Mouse (Mus musculus) kidney, embryonic 16.5 days (tissue): ENCODE measurements around the gene Mpzl3. TPM values are rescaled to one million over a fixed set of nuclear protein-coding genes. Genes with fewer than 3 reads are reported as not detected.
A peak's percentile ranks its signal among the peaks of the same experiment; 100 is the strongest.

Experiments used
- ATAC-seq: fragments of 200-750 bp; cut with Nextera tagmentation; 2 replicates; pipeline ENCODE4 v1.8.0; 2017; ENCODE audit warnings: moderate TSS enrichment; ENCODE audit not compliant: low FRiP score, low TSS enrichment
- H3K27ac ChIP-seq: fragments of 300-500 bp; sonication (generic); 2 replicates; pipeline ENCODE4 v1.5.1; 2014; ENCODE audit warnings: low read length
- H3K27me3 ChIP-seq: fragments of 300-500 bp; sonication (generic); 2 replicates; pipeline ENCODE4 v1.6.1; 2014; ENCODE audit warnings: low read length, control low read depth, mixed read lengths; ENCODE audit not compliant: insufficient read depth
- H3K36me3 ChIP-seq: fragments of 300-500 bp; sonication (generic); 2 replicates; pipeline ENCODE4 v1.6.1; 2014; ENCODE audit warnings: low read length, control low read depth, mixed read lengths; ENCODE audit not compliant: insufficient read depth
- H3K4me1 ChIP-seq: fragments of 300-500 bp; sonication (generic); 2 replicates; pipeline ENCODE4 v1.6.1; 2014; ENCODE audit warnings: low read length, control low read depth, mixed read lengths; ENCODE audit not compliant: insufficient read depth
- H3K4me2 ChIP-seq: fragments of 300-500 bp; sonication (generic); replicated peaks from 2 replicates; pipeline ENCODE4 v1.6.1; 2014; ENCODE audit warnings: low read depth, low read length
- H3K4me3 ChIP-seq: fragments of 300-500 bp; sonication (generic); 2 replicates; pipeline ENCODE4 v1.5.1; 2014; ENCODE audit warnings: mild to moderate bottlenecking, low read length
- H3K9ac ChIP-seq: fragments of 300-500 bp; sonication (generic); replicated peaks from 2 replicates; pipeline ENCODE4 v1.6.1; 2014; ENCODE audit warnings: low read length
- H3K9me3 ChIP-seq: fragments of 300-500 bp; sonication (generic); 2 replicates; pipeline ENCODE4 v1.6.1; 2016; ENCODE audit warnings: low read length, control low read depth
- WGBS: fragments of 180-500 bp; shearing (Covaris S2); extraction: QIAGEN DNeasy Blood & Tissue Kit; methylation state at CpG from one replicate; pipeline ENCODE4 v1.1.7; 2014; 5-methylcytosine and 5-hydroxymethylcytosine counted together
- polyA plus RNA-seq: library from polyadenylated mRNA; unstranded; fragments of >200 nt; fragmentation: Nextera tagmentation; extraction: Ambion mirVana; gene quantifications from 2 replicates; pipeline ENCODE4 v1.2.1, GENCODE M21; 2015

Mpzl3 gene
- polyA plus RNA-seq, 1 experiment from 2014 or later, result 3.7 TPM

GRCm38 (mm10) chr9:45116819-45117218 is 61.8 kb downstream of the Mpzl3 start:
- no peak overlapping the region for H3K27ac ChIP-seq
- no peak overlapping the region for H3K9ac ChIP-seq
- no peak overlapping the region for H3K4me3 ChIP-seq
- H3K4me2 ChIP-seq, result no peak overlapping the region
- H3K9me3 ChIP-seq, result no peaks in the 10 kb centered on the region
- H3K27me3 ChIP-seq, result peaks cover 3% of the 10 kb centered on the region; the same call in 1 of the 2 replicates
- peaks cover 10% of the 10 kb centered on the region for H3K4me1 ChIP-seq
- no peak for ATAC-seq
- 63% methylated on average over 9 of the region's 9 CpGs for WGBS
- no peaks in the 10 kb centered on the region for H3K36me3 ChIP-seq

DNA sequence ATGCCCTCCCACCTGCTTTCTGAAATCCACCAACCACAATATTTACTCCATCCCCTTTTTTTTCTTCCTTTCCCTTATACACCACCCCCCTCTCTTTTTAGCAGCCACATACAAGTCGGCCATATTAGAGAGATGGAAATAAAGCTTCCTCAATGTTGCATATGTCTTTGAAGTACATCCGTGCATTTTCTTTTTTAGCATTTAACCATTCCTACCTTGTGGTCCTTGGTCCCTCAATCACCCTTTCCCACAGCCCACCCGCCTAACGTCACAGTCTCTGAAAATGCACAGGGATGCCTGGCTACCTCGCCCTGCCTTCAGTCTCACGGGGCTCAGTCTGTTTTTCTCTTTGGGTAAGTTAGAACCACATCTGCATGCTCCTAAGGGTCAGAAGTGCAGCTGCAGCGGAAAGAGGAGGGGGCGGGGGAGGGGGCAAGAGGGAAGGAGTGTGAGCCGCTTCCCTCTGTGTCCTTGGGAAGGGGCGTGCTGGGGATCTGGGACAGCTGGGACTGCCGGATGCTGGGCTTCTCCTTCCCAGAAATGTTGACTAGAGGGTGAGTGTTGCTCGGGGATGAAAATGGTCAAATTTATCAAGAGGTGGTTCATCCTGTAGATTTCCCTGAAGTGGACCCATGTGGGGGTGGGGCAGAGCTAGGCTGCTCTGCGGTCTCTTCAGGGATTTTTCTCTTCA is 62.9 kb downstream of the Mpzl3 start, which contains the start of gene Scn2b:
TSS of gene Scn2b (plus strand) at position 42 of the 691 bp plus-strand sequence.
- Histone ChIP-seq H3K4me3 (peak within 1 kb of the TSS; percentile 65), H3K9me3 (no peaks in the 10 kb centered on the region), H3K4me1 (peaks cover 16% of the 10 kb centered on the region), H3K27ac (peak within 1 kb of the TSS; percentile 77), H3K4me2 (peak within 1 kb of the TSS; percentile 63), H3K27me3 (peaks cover 3% of the 10 kb centered on the region; the same call in 1 of the 2 replicates), H3K9ac (peak within 1 kb of the TSS; percentile 78), H3K36me3 (no peaks in the 10 kb centered on the region)
- peak; percentile 30; the same call in 1 of the 2 replicates for ATAC-seq
- WGBS, result 2% methylated on average over 13 of the region's 13 CpGs

DNA sequence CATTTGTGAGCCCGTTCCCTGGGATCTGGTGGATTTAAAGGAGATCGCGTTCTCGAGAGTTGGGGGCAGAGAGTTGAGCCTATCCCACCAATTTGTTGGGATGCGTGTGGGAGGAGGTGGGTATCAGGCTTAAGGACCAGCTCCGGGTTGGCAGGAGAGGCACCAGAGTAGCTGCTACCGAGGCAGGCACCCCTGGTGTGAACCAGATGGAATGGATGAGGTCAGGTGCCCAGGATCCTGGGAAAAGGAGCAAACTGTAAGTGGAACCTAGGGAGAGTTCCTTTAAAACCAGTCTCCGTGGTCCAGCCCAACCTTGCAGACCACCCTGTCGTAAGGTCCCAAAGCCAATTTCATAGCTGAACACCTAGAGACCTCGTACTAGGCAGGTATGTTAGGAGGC is 63.6 kb downstream of the Mpzl3 start:
- Histone ChIP-seq H3K27me3 (peaks cover 3% of the 10 kb centered on the region; the same call in 1 of the 2 replicates), H3K4me1 (peaks cover 16% of the 10 kb centered on the region), H3K27ac (no peak overlapping the region), H3K4me3 (peak overlapping the region; percentile 65), H3K4me2 (peak overlapping the region; percentile 63), H3K36me3 (no peaks in the 10 kb centered on the region), H3K9ac (peak overlapping the region; percentile 78), H3K9me3 (no peaks in the 10 kb centered on the region)
- no peak for ATAC-seq
- 20% methylated on average over 10 of the region's 10 CpGs for WGBS

DNA sequence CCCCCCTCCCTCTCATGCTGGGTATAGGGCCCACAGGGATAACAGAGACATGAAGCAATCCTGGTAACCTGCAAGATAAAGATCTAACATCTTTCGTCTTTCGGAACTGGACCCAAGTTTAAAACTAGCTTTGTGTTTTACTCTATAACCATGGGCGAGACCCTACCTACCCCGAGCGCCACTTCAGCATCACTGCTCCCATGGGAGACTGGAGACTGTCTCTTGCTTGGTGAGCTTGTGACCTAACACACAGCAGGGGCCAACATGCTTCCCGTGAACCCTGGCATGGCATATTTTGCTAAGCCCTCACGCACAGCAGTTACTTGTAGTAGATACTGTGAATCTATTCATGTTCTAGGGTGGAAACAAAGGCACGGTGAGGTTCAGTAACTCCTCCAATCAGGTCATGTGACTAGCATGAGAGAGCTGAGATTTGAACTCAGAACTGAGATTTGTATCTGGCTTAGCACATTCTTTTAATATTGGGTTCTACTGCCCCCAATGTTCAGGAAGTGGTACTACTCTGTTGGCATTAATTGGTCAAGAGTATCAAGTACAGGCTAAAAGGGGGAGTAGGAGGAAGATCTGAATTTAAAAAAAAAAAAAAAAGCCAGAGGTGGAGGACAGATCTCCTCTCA is 64.4 kb downstream of the Mpzl3 start:
- H3K4me2 ChIP-seq, result peak overlapping the region; percentile 63; the same call in 1 of the 2 replicates
- 95% methylated on average over 8 of the region's 8 CpGs for WGBS
- H3K4me1 ChIP-seq, result peaks cover 16% of the 10 kb centered on the region
- H3K36me3 ChIP-seq, result no peaks in the 10 kb centered on the region
- no peak for ATAC-seq
- H3K9me3 ChIP-seq, result no peaks in the 10 kb centered on the region
- H3K27me3 ChIP-seq, result peaks cover 3% of the 10 kb centered on the region; the same call in 1 of the 2 replicates
- H3K4me3 ChIP-seq, result no peak overlapping the region
- no peak overlapping the region for H3K9ac ChIP-seq
- H3K27ac ChIP-seq, result no peak overlapping the region

DNA sequence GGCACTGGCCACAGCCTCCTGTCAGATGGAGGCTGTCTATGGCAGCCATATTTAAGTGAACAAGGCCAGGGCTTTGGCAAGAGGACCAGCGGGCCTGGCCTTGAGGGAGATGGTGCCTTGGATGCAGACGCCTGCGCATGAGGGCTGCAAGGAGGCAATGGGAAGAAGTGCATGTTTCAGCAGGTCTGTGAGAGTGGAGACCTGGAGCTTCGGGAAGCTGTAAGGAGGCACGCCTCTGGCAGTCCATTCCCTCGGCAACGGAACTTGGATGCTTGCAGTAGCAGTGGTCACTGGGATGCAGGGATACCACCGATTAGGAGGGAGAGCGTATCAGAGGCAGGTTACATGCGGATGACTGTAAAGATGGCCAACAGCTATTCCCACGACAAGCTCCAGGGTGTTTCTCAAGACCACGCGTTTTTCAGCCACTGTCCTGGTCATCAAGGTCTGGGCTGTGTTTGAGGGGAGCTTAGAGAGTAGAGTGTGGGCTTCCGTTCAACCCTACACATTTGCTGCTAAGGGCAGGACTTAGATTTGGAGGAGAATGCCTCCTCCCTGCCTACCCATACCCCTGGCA is 65.1 kb downstream of the Mpzl3 start:
- H3K9me3 ChIP-seq, result no peaks in the 10 kb centered on the region
- WGBS, result 89% methylated on average over 14 of the region's 14 CpGs
- no peak for ATAC-seq

DNA sequence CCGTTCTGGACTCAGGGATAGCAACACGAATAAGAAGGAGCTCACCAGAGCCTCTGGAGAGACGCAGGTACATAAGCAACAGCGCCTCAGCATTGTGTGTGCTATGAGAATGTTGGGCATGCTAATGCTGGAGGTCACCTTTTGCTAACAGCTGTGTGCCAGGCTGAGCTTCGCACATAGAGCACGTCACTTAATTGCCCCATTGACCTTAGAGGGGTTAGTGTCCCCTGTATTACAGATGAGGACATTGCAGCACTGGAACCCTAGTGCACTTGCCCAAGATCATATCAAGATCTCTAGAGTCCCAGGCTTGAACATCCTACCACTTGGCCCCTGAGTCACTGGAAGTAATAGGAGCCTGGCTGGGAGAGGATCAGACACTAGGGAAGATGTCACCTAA is 65.6 kb downstream of the Mpzl3 start:
- no peak for ATAC-seq
- H3K9me3 ChIP-seq, result no peaks in the 10 kb centered on the region
- H3K27me3 ChIP-seq, result peaks cover 3% of the 10 kb centered on the region; the same call in 1 of the 2 replicates
- 91% methylated on average over 6 of the region's 6 CpGs for WGBS
- H3K4me3 ChIP-seq, result no peak overlapping the region
- H3K27ac ChIP-seq, result no peak overlapping the region
- no peak overlapping the region for H3K4me2 ChIP-seq
- H3K4me1 ChIP-seq, result peaks cover 16% of the 10 kb centered on the region
- no peak overlapping the region for H3K9ac ChIP-seq
- H3K36me3 ChIP-seq, result no peaks in the 10 kb centered on the region

More for the DNA sequence above, 65.1 kb downstream of the Mpzl3 start:
- no peaks in the 10 kb centered on the region for H3K36me3 ChIP-seq
- no peak overlapping the region for H3K27ac ChIP-seq
- no peak overlapping the region for H3K4me2 ChIP-seq
- peaks cover 3% of the 10 kb centered on the region; the same call in 1 of the 2 replicates for H3K27me3 ChIP-seq
- H3K9ac ChIP-seq, result no peak overlapping the region
- peaks cover 16% of the 10 kb centered on the region for H3K4me1 ChIP-seq
- H3K4me3 ChIP-seq, result no peak overlapping the region

DNA sequence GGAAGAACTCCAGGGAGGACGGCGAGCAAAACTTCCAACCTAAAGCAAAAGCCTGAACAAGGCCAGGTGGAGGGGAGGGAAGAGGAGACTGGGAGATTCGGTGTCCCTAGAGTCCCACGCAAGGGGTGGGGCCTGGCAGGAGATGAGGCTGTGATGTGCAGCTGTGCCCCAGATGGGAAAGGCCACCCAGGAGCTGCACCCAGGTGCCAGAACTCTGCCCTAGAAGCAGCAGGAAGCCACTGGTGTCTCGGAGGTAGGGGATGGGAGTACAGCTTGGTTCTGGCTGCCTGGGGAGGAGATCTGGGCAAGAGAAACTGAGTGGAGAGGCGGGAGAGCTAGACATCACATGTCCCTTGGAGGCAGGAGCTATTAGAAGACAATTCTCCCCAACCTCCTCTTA is 66.0 kb downstream of the Mpzl3 start:
- Histone ChIP-seq H3K9ac (no peak overlapping the region), H3K36me3 (no peaks in the 10 kb centered on the region), H3K4me3 (no peak overlapping the region), H3K4me2 (no peak overlapping the region), H3K27me3 (peaks cover 3% of the 10 kb centered on the region; the same call in 1 of the 2 replicates), H3K27ac (no peak overlapping the region), H3K9me3 (no peaks in the 10 kb centered on the region), H3K4me1 (peaks cover 16% of the 10 kb centered on the region)
- 59% methylated on average over 6 of the region's 6 CpGs for WGBS
- ATAC-seq, result no peak

GRCm38 (mm10) chr9:45121769-45122168 is 66.8 kb downstream of the Mpzl3 start:
- ATAC-seq, result peak; percentile 43; the same call in 1 of the 2 replicates
- Histone ChIP-seq H3K27ac (no peak overlapping the region), H3K36me3 (no peaks in the 10 kb centered on the region), H3K4me2 (peak overlapping the region; percentile 43), H3K4me3 (peak overlapping the region; percentile 25), H3K4me1 (peaks cover 16% of the 10 kb centered on the region), H3K9ac (peak overlapping the region; percentile 50), H3K27me3 (no peaks in the 10 kb centered on the region; the same call in 1 of the 2 replicates), H3K9me3 (no peaks in the 10 kb centered on the region)
- 2% methylated on average over 10 of the region's 10 CpGs for WGBS

GRCm38 (mm10) chr9:45122209-45122761 is 67.3 kb downstream of the Mpzl3 start:
- peaks cover 16% of the 10 kb centered on the region for H3K4me1 ChIP-seq
- H3K9me3 ChIP-seq, result no peaks in the 10 kb centered on the region
- H3K4me2 ChIP-seq, result peak overlapping the region; percentile 43
- H3K9ac ChIP-seq, result peak overlapping the region; percentile 50
- H3K4me3 ChIP-seq, result peak overlapping the region; percentile 25
- 28% methylated on average over 9 of the region's 9 CpGs for WGBS
- no peak overlapping the region for H3K27ac ChIP-seq
- no peaks in the 10 kb centered on the region for H3K36me3 ChIP-seq
- ATAC-seq, result peak; percentile 47; the same call in 1 of the 2 replicates
- H3K27me3 ChIP-seq, result no peaks in the 10 kb centered on the region
